Mouse (Mus musculus) NIH3T3 (cell line): ENCODE results near the gene E2f6.

Experiments used
- DNase-seq: peaks from one replicate; pipeline ENCODE4 v3.0.0-alpha.2; 2012; ENCODE audit warnings: low read depth

The E2f6 gene

DNA sequence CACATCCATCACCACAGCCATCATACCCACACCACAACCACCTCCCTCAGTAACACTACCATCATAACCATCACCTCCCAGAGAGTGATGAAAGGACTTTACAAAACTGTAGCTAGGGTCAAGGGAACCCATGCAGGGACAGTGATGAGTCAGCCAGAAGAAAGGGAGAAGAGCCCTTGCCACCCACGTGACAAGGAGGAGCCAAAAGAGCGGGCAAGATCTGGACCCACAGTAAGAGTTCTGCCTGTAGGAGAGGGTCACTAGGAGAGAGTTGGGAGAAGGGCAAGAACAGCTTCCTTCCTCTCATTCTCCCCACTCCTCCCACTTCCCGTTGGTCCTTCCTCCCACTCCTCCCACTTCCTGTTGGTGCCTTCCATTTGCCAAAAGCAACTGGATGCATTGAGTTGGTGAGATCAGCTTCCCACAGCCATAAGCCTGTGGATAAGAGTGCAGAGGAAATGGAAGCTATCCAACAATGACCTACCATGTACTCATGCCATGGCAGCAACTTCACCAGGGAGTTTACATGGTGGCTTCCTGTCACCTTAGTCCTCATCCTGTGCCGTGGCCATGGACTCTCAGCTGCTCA lies 36.5 kb downstream of the E2f6 start:
- no peak for DNase-seq

DNA sequence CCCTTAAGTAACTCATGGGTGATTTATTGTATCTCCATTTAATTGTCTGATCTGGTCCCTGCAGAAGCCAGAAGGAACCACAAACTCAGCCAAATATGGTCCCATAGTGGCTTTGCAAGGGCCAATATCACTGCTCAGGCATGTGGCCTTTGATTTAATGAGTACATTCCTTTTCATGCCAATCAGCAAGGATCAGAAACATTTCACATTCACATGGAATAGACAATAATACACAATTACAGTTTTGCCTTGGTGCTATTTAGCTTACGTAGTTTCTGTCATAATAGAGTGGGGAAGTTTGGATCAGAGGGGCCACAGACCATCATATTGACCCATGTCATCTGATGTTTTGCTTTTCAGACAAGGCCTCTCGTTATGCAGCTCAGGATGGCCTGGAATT lies 37.7 kb downstream of the E2f6 start:
- DNase-seq: no peak

DNA sequence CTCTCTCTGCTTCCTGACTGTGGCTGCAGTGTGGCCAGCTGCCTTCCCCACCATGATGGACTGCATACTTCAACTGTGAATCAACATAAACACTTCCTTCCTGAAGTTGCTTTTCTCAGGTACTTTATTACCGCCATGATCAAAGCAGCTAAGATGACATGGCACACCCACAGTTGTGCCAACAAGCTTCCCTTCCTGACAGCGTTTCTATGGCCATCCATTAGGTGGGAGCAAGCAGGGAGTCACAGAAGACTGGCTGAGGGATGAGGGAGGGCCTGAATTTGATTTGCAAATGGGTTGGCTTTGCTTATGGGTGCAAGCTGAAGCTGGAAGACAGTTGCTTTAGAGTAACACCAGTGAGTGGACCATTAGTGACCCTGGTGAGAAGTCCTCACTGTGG lies 39.1 kb downstream of the E2f6 start:
- DNase-seq: no peak

DNA sequence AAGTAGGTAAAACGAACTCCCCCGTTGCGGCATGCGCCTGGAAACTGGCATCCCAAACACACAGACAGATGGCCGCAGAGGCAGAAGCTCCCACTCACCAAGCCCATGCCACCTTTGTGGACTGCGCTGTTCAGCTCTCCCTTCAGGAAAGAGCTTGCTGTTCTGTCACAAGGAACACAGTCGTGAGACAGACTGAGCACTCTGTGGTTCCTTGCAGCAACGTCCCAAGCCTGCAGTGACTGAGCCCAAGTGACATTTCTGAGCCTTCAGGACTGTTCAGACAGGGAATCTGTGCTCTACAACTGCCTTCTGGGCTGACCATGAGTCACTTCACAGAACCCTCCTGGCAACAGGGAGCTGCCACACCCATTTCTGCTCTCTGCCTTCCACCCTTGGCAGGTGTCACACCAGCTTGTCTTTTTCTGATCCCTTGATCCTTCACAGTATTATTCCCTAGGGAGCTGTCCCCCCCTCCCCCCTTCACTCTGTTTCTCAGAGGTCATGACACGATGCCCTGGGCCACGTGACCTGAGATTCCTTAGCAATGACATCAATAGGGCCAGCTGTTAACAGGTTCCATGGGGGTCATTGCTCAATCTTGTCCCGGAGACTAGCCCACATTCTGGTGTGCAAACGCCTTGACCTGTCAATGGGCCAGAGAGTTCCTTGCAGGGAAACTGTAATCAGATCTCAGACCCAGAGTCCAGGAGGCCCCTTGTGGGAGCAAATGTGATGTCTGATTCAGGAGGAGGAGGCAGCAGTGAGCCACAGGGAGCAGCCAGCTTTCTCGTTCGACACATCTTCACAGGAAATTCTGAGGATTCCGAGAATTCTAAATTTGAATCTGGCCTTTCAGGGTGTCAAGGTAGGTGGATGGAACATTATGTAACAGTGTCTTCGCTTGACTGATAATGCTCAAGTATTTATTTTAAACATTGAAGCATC lies 39.9 kb downstream of the E2f6 start:
- DNase-seq: peak; percentile 77

DNA sequence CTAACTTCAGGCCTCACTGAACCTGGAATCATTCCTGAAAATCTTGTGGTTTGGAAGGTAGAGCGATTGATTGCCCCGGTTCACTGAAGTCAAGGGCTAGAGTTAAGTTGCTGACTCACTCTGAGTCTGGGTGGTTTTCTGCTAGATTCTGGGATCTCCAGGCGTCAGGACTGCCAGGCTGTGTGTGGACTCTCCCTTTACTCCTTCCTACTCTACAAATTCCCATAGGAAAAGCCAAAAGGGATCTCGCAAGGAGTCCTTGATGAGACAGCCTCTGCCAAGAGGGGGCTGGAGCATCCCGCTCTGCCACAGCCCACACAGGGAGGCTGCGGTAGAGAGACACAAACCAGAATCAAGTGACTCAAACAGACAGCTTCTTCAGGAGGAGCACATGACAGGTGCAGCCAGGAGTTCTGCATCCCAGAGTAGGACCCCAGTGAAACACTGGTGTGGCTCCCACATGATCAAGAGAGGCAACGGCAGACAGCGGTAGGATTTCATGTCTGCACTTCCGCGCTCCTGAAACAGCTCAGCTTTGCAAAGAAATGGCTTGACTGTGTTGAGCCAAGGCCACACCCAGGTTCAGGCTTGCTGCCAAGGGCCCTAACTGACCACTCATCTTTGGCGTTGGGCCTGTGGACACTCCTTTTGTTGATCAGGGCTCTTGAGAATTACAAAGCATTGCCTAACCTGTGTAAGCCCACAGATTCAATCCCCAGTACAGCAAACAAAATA lies 42.8 kb downstream of the E2f6 start:
- DNase-seq: peak; percentile 90

DNA sequence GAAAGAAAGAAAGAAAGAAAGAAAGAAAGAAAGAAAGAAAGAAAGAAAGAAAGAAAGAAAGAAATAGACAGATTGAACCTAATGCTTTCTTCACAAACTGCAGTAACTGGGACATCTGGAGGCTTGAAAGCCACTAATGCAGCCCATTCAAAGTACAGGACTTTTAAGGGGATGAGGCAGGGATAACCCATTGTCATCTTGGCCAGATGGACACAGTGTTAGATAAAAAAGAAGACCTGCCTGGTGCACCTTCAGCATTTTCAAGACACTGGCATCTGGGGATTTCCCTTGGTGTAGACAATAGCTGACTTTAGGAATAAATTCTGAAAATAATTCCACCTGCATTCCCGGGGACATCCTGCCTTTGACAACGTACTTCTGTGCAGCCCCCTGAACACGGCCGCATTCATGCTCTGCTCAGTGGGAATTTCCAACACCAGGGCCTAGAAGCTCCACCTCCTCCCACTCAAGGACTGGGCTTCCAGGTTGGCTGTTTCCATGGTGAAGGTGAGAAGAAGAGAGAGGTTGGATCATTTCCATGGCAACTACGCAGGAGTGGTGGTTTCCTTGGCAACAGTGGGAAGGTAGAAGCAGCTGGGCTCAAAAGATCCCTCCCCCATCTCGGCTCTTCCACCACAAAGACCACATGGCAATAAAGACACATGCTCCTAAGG lies 45.0 kb downstream of the E2f6 start:
- DNase-seq: no peak

DNA sequence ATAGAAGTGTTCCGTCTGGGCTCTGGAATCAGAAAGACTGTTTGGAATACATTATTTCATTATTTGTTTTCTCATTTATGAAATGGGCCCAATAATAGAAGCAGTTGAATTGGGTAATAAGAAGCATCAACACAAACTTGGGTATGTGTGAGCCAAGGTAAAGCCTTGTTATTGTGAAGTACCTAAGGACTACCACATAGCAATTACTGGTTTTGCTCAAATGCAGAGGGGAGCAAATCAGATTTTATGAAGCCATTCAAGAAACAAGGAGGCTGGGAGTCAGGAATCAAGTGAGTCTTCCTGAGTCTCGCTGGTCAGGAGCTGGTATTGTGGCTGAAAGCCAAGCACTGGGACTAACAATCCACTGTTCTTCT lies 45.5 kb downstream of the E2f6 start:
- no peak for DNase-seq

DNA sequence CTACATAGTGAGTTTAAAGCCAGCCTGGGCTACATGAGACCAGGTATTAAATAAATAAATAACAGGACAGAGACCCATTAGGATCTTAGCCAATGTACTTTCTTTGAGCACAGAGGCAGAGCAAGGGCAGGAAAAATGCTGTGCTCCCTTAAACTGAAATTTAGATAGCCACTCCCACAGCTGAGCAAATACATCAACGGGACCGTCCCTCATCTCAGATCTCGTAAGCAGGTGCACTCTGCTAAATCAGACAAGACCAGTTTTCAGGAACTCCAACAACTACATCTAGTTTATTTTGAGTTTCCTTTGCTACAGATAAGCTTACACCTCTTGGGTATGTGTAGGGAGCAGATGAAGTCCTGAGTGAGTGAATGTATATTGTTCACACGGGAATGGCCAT lies 47.3 kb downstream of the E2f6 start:
- no peak for DNase-seq

DNA sequence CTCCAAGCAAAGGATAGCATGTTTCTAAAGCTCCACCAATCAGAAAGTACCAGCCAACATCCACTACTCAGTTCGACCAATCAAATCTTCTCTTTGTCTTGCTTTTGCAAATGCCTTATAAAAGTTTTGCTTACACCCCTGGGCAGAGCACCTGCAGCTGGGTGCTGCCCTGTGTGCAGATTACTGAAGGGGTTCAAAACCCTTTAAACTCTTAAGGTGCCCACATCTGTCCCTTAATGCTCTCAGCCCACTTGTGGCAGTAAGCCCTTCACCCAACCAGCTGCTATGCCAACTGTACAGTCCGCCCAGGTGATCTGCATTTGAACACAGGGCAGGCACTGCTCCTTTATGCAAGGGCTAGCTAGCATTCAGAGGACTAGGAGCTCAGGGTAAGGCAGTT lies 49.0 kb downstream of the E2f6 start:
- no peak for DNase-seq

DNA sequence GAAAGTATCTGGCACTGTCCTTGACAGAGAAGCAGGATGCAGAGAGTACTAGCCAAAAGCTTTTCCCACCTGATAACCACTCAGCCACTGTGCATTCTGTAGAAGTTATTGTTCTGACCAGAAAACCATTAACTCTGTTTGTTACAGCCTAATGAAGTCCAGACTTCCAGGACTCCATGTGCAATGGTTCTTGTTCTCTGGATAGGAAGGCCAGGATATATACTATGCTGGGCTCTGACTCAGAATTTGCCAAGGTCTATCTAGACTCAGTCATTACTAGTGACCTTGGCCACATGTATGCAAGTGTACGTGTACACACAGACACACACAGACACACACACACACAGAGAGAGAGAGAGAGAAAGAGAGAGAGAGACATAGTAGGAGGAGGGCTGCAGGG lies 49.8 kb downstream of the E2f6 start:
- DNase-seq: no peak

DNA sequence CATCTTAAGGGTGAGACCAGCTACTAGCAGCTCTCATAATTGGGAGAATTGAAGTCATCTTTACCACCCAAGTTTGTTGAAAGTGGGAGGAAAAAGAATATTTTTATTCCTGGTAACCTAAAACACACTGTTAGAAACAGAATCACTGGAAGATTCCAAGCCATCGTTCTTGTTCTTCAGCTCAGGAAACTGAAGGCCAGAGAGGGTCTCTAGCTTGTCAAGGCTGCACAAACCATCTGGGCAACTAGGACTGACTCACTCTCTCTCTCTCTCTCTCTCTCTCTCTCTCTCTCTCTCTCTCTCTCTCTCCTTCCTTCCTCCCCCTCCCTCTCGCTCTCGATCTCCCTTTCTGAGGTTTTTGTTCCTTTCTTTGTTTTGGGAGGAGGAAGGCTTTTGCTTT lies 50.2 kb downstream of the E2f6 start:
- no peak for DNase-seq

DNA sequence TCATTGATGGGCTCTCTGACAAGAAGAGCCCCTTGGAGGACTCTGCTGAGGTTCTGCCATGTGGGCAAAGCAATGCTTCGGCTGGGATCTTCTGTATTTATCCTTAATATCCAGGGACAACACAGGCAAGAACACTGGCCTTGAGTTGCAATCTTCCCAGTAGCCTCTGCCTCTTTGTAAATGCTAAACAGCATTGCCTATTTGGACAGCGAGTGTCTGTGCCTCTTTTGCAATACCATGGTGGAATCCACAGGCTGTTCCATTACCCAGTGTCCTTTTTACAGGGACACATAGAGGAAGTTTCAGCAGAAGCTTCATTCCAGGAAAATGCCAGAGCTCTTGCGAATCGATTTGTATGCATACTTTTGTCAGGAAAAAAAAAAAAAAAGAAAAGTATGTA lies 53.7 kb downstream of the E2f6 start:
- no peak for DNase-seq

DNA sequence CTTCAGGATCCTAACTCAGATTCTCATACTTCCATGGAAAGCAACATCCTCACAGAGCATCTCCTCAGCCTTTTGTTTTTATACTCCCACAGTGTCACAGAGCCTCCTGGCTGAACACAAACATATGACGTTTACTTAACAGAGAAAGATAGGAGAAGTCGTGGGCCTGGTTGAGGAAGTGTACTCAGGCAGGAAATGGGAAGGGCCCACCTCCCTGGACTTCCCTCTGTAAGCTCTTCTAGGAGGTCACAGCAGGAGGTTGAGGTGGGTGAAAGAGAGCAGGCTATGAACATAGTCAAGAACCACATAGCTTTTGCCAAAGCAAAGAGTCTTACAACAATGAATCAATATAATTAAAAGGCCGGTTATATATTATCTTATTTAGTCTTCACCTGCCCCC lies 55.1 kb downstream of the E2f6 start:
- no peak for DNase-seq

DNA sequence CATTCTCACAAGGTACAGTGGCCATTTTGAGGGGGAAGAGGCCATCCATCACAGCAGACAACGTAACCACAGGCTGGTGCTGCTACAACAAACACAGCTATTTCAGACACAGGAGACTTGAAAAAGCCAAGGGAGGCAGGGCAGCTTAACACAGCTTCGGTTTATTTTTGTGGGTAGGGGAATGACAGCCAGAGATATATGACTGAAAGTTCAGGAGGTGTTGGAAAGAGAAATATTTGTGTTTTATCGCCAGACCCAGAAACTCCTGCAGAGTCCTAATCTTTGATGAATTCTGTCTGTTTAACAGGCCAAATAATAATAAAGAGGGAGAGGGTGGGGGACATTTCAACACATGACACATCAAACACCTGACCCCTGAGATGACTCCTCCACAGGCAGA lies 55.7 kb downstream of the E2f6 start:
- peak; percentile 80 for DNase-seq

DNA sequence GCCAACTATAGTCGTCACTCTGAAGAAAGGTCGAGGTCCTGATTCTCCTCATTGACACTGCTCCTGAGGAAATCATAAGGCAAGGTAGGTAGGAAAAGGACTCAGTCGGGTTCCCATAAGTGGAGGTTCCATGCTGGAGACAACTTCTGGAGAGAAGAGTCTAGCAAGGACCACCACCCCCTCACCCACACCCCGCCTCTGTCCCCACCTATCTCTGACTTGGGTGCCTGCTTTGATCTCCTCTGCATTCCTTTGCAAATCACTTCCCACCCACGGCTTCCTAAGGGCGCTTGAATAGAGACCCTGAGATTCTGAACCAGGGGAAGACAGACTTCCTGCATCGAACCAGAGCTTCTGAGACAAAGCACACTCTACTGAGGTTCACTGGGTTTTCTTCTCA lies 56.5 kb downstream of the E2f6 start:
- DNase-seq: no peak

DNA sequence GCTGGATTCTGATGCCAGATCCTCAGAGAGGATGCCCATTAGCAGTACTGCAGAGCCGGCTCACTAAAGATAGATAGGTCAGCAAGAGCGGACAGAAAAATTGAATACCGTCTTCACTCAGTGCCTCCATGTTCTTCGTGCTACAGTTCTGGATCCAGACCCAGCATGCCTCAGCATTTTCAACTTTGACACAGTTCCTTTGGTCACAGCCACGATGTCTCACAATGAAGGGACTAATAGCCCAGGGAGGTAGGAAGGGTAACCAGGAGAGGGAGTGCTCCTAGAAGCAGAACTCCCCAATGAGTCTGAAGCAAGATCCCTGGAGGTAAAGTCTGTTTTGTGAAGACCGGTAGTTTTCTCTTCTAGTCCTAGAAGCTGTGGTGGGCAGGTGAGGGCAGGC lies 57.9 kb downstream of the E2f6 start:
- DNase-seq: no peak

DNA sequence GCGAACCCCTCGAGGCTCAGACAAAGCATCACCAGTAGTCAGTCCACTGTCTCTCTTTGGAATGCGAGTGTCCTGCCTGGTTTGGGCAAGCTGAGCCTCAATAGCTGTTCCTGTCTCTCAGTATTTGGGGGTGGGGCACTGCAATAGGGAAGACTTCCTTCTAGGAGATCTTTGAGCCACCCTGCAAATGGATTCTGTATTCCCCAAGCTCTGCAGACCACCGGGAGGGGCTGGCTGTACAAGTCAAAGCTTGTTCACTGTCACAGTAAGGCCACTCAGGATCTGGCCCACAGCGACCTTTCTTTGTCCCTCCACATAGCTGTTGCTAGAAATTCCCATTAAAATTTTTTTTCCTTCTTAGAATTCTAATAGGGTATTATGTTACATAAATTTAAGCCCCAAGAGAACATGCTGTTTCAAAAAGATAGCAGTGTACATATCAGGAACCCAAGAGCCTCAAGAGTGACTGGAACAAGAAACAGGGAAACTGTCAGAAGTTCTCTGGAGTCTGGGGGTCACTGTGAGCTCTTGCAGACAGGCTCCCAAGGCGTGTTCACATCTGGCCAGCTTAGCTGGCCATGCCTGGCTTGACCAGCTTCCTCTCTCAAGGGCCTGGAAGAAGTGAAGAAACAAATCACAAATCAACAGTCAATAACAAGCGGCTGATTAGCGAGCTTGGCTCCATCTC lies 58.5 kb downstream of the E2f6 start:
- DNase-seq: no peak

DNA sequence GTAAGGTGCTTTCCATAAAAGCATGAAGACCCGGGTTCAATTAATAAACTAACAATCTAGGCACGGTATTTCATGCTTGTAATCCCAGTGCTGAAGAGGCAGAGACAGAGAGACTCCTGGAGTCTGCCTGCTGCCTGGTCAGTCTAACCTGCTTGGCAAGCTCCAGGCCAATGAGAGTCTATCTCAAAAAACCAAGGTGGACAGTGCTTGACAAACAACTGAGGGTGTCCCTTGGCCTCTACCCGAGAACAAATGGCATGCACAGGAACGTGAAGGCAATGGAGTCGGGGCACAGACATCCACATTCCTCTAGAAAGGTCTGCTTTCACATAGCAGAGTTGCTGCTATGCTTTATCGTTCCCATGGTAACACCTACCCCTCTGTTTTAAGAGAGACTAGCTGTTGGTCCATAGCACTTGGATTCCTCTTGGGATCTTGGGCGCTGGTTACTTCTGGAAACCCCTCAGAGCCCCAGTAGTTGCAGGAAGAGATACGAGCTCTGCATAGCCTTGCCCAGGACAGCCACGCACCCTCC lies 59.2 kb downstream of the E2f6 start:
- DNase-seq: no peak

DNA sequence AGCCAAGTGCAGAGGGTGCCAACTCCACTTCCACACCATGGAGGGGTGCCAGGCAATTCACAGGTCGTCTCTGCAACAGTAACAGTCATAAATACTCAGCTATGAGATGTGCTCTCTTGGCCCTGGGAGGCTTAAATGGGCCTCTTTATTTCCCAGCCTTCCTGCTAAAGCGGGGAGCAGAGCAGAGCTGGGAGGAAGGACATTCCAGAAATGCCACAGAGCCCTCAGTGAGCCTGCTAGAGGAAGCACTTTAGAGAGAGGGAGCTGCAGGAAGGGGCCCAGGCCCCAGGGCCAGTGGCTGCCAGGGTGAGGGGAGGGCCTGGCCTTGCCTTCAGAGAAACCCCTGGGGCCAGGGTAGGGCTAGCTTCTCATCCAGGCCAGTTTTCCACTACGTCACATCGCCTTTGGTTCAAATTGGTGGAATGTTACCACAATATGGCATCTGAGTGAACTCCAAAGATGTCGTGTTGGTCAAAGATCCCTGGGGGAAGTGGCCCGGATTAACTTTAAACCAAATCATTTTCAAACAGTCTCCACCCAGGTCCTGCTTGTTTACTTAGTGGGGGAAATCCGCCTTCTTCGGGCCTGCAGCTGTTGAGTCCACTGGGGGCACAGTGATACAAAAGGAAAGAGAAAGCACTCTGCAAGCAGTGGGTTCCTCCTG lies 59.8 kb downstream of the E2f6 start:
- peak; percentile 88 for DNase-seq

DNA sequence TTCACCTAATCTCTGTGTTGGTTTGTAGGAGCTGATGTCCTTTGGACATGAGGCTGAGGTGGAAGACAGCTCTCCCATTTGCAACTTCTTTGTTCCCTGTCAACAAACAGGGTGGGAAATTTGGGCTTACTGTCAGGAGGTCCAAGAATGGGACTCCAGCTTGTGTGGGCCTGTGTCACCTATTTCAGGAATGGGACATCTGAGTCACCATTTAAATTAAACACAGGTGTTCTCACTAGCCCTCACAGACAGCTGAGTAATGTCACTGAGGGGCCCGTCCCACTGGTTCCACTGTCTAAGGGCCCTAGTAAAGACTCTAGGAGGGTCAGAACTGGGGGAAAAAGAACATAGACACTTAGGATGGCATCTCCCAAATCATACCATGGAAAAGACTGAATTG lies 61.2 kb downstream of the E2f6 start:
- no peak for DNase-seq

DNA sequence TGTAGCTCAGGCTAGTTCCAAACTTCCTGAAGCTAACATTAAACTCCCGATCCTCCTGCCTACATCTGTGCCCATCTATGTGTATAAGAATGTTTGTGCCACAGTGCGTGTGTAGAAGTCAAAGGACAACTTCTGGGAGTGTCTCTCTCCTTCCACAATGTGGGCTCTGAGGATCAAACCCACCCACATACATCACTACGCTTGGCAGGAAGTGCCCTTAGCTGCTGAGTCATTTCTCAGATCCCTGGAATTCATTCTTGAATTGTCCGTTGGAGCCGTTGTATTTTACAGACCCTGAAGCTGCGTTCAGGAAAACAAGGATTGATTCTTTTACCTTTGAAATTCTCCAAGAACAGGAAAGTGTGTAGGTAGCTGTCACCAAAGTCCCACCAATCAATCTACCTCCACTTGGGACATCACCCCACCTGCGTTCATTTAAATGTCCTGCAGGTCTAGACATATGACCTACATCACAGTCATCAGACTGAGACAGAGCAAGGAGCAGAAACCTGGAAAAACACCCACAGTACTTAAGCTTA lies 62.2 kb downstream of the E2f6 start:
- DNase-seq: peak; percentile 48
